Mouse (Mus musculus): Measurements from ENCODE around the gene Gpsm1.

- TF ChIP-seq GATA1 (IDR thresholded peaks at IDR 0.05; ENCODE audit: borderline replicate concordance, low read length), result no peak
- TF ChIP-seq FLI1 (IDR thresholded peaks at IDR 0.05; ENCODE audit: low read length), result no peak
Observed at GRCm38 (mm10) chr2:26338302-26339203, 23.2 kb downstream of the Gpsm1 start.
